Mouse (Mus musculus): ENCODE measurements around the gene Gtf2i. TPM values are rescaled to one million over a fixed set of nuclear protein-coding genes. Genes with fewer than 3 reads are reported as not detected.
A peak's percentile ranks its signal among the peaks of the same experiment; 100 is the strongest.

Gene Gtf2i
- polyA plus RNA-seq, 1 experiment from 2014 or later, result 136 TPM

DNA sequence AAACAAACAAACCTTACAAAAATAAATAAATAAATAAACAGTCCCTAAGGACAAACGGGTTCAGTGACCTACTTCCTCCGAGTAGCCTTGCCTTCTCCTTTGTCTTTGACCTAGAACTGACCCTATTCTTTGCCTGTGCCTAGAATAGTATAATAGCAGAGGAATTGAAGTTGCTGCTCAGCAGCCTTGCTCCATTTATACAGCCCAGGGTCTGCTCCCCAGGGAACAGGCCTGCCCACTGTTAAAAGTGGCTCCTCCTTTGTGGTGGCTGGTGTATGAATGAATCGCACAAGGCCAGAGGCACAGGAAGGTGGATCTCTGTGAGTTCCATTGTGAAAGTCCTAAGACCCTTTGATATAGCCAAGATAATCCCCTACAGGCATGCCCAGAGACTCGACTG, 14.8 kb upstream of the Gtf2i start:
- Histone ChIP-seq H3K4me3 (ENCODE audit: low read depth, low read length) (no peak overlapping the region), H3K9me3 (replicated peaks; ENCODE audit: control insufficient read depth, low read length) (no peaks in the 10 kb centered on the region), H3K4me2 (no peak overlapping the region), H3K9ac (ENCODE audit: low read depth, low read length) (no peak overlapping the region), H3K4me1 (ENCODE audit: control insufficient read depth, insufficient read depth, low read length) (peaks cover 5% of the 10 kb centered on the region; the same call in 1 of the 2 replicates), H3K27me3 (ENCODE audit: control insufficient read depth, insufficient read depth, low read length) (no peaks in the 10 kb centered on the region), H3K36me3 (ENCODE audit: control insufficient read depth, insufficient read depth, low read length) (no peaks in the 10 kb centered on the region), H3K27ac (ENCODE audit: low read depth, low read length) (no peak overlapping the region)
- no peak for ATAC-seq (replicated peaks; ENCODE audit: insufficient number of reproducible peaks, low FRiP score, low TSS enrichment)
- WGBS (ENCODE audit: insufficient replicate concordance), result 66% methylated on average over 4 of the region's 4 CpGs

DNA sequence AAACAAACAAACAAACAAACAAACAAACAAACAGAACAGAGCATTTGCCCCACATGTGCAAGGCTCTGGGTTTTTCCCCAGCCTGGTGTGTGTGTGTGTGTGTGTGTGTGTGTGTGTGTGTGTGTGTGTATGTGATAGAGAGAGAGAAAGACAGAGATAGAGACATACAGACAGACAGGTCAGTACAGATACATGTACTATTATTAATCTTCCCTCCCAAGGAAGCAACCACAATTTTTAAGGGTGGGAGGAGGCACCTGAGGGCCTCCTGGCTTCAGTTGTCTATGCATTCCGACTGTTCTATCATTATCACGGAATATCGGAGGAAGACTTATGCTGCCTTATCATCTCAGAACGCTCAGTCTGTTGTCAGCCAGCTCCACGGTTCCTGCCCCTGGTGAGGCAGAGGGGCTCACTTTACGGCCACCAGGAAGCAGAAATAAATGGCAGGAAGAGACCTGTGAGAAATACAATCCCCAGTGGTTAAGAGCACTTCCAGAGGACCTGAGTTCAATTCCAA, 14.0 kb upstream of the Gtf2i start:
- Histone ChIP-seq H3K27me3 (ENCODE audit: control insufficient read depth, insufficient read depth, low read length) (no peaks in the 10 kb centered on the region), H3K36me3 (ENCODE audit: control insufficient read depth, insufficient read depth, low read length) (no peaks in the 10 kb centered on the region), H3K4me2 (no peak overlapping the region), H3K4me1 (ENCODE audit: control insufficient read depth, insufficient read depth, low read length) (peaks cover 5% of the 10 kb centered on the region), H3K9ac (ENCODE audit: low read depth, low read length) (no peak overlapping the region), H3K27ac (ENCODE audit: low read depth, low read length) (no peak overlapping the region), H3K4me3 (ENCODE audit: low read depth, low read length) (no peak overlapping the region), H3K9me3 (replicated peaks; ENCODE audit: control insufficient read depth, low read length) (no peaks in the 10 kb centered on the region)
- no peak for ATAC-seq (replicated peaks; ENCODE audit: insufficient number of reproducible peaks, low FRiP score, low TSS enrichment)
- WGBS (ENCODE audit: insufficient replicate concordance), result 56% methylated on average over 6 of the region's 6 CpGs

DNA sequence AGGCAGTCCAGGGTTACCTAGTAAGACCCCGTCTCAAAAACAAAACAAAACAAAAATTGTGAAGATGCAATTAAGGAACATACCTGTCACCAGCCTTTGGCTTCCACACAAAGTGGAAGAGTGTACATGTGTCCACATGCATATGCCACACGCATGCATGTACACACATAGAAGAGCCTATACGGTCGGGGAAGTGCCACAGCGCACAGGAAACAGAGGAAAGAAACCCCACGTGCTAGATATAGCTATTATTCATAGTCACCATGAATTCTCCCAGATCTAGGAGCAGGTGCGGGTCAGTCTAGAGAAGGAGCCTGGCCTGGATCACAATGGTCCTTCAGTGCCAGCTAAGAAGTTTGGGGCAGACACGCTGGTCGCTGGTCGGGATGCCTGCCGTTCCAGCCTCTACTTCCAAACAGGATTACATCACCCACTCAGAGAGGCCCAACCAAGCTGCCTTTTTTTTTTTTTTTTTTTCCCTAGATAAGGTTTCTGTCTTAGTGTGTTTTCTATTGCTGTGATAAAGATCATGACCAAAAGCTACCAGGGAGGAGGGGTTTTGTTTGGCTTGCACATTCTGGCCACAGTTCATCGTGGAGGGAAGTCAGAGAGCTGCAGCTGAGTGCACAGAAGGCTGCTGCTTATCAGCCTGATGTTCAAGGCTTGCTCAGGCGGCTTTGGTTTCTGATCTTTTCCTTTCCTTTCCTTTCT, 11.5 kb upstream of the Gtf2i start:
- no peaks in the 10 kb centered on the region for H3K9me3 ChIP-seq (replicated peaks; ENCODE audit: control insufficient read depth, low read length)
- peaks cover 8% of the 10 kb centered on the region for H3K4me1 ChIP-seq (ENCODE audit: control insufficient read depth, insufficient read depth, low read length)
- H3K36me3 ChIP-seq (ENCODE audit: control insufficient read depth, insufficient read depth, low read length), result no peaks in the 10 kb centered on the region
- peak overlapping the region; percentile 37; the same call in 1 of the 2 replicates for H3K27ac ChIP-seq (ENCODE audit: low read depth, low read length)
- H3K27me3 ChIP-seq (ENCODE audit: control insufficient read depth, insufficient read depth, low read length), result no peaks in the 10 kb centered on the region
- no peak overlapping the region for H3K9ac ChIP-seq (ENCODE audit: low read depth, low read length)
- WGBS (ENCODE audit: insufficient replicate concordance), result 48% methylated on average over 13 of the region's 13 CpGs
- no peak overlapping the region for H3K4me2 ChIP-seq
- no peak overlapping the region for H3K4me3 ChIP-seq (ENCODE audit: low read depth, low read length)
- ATAC-seq (replicated peaks; ENCODE audit: insufficient number of reproducible peaks, low FRiP score, low TSS enrichment), result no peak

DNA sequence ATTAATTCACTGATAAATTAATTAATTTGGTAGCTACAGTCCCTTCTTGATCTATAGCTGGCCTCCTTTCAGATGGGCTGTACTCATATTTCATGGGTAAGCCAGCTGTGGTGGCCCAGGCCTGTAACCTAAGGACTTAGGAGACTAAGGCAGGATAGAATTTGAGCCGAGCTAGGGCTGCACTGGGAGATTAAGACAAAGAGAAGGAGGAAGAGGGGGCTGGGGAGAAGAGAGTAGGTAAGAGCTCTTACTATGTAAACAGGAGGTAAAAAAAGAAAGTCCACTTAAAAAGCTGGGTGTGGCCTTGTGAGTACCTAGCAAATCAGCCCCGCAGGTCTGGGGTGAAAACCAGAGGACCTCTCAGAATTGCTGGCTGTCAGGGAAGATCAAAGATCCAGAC, 9.3 kb upstream of the Gtf2i start:
- no peak overlapping the region for H3K4me2 ChIP-seq
- no peaks in the 10 kb centered on the region for H3K27me3 ChIP-seq (ENCODE audit: control insufficient read depth, insufficient read depth, low read length)
- ATAC-seq (replicated peaks; ENCODE audit: insufficient number of reproducible peaks, low FRiP score, low TSS enrichment), result no peak
- 16% methylated on average over 2 of the region's 2 CpGs for WGBS (ENCODE audit: insufficient replicate concordance)
- peak overlapping the region; percentile 46 for H3K27ac ChIP-seq (ENCODE audit: low read depth, low read length)
- peaks cover 8% of the 10 kb centered on the region for H3K4me1 ChIP-seq (ENCODE audit: control insufficient read depth, insufficient read depth, low read length)
- peak overlapping the region; percentile 39; the same call in 1 of the 2 replicates for H3K9ac ChIP-seq (ENCODE audit: low read depth, low read length)
- no peaks in the 10 kb centered on the region for H3K9me3 ChIP-seq (replicated peaks; ENCODE audit: control insufficient read depth, low read length)
- no peaks in the 10 kb centered on the region for H3K36me3 ChIP-seq (ENCODE audit: control insufficient read depth, insufficient read depth, low read length)
- no peak overlapping the region for H3K4me3 ChIP-seq (ENCODE audit: low read depth, low read length)

DNA sequence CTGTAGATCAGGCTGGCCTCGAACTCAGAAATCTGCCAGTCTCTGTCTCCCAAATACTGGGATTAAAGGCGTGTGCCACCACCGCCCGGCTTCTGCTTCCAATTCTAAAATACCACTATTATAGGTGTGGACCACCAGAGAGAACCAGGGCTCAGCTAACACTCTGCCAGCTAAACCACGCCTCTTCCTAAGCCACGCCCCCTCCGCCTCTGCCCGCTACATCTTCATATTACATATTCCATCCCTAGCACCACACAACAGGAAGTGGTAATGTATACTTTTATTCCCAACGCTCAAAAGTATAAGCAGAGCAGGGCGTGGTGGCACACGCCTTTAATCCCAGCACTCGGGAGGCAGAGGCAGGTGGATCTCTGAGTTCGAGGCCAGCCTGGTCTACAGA, 8.8 kb upstream of the Gtf2i start:
- Histone ChIP-seq H3K9me3 (replicated peaks; ENCODE audit: control insufficient read depth, low read length) (no peaks in the 10 kb centered on the region), H3K4me3 (ENCODE audit: low read depth, low read length) (no peak overlapping the region), H3K4me2 (no peak overlapping the region), H3K9ac (ENCODE audit: low read depth, low read length) (no peak overlapping the region), H3K36me3 (ENCODE audit: control insufficient read depth, insufficient read depth, low read length) (no peaks in the 10 kb centered on the region), H3K27me3 (ENCODE audit: control insufficient read depth, insufficient read depth, low read length) (no peaks in the 10 kb centered on the region), H3K4me1 (ENCODE audit: control insufficient read depth, insufficient read depth, low read length) (peaks cover 8% of the 10 kb centered on the region), H3K27ac (ENCODE audit: low read depth, low read length) (no peak overlapping the region)
- 82% methylated on average over 13 of the region's 13 CpGs for WGBS (ENCODE audit: insufficient replicate concordance)
- no peak for ATAC-seq (replicated peaks; ENCODE audit: insufficient number of reproducible peaks, low FRiP score, low TSS enrichment)

DNA sequence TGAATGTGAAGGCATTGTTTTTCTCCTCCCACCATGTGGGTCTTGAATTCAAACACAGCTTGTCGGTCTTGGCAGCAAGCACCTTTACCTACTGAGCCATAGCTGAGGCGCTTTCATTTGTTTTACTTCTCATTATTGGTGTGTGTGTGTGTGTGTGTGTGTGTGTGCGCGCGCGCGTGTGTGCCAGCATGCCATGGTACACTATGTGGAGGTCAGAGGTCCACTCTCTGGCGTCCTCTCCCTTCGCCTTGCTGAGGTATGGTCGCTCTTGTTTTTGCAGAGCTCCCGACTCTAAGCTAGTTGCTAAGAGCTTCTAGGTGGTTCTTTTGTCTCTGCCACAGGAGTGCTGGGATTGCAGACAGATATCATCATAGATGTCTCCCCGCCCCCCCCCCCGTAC, 7.8 kb upstream of the Gtf2i start:
- WGBS (ENCODE audit: insufficient replicate concordance), result 83% methylated on average over 13 of the region's 13 CpGs
- H3K36me3 ChIP-seq (ENCODE audit: control insufficient read depth, insufficient read depth, low read length), result no peaks in the 10 kb centered on the region
- no peaks in the 10 kb centered on the region for H3K9me3 ChIP-seq (replicated peaks; ENCODE audit: control insufficient read depth, low read length)
- H3K27me3 ChIP-seq (ENCODE audit: control insufficient read depth, insufficient read depth, low read length), result no peaks in the 10 kb centered on the region
- peaks cover 8% of the 10 kb centered on the region for H3K4me1 ChIP-seq (ENCODE audit: control insufficient read depth, insufficient read depth, low read length)
- H3K9ac ChIP-seq (ENCODE audit: low read depth, low read length), result no peak overlapping the region
- ATAC-seq (replicated peaks; ENCODE audit: insufficient number of reproducible peaks, low FRiP score, low TSS enrichment), result no peak
- no peak overlapping the region for H3K27ac ChIP-seq (ENCODE audit: low read depth, low read length)
- no peak overlapping the region for H3K4me2 ChIP-seq
- no peak overlapping the region for H3K4me3 ChIP-seq (ENCODE audit: low read depth, low read length)

DNA sequence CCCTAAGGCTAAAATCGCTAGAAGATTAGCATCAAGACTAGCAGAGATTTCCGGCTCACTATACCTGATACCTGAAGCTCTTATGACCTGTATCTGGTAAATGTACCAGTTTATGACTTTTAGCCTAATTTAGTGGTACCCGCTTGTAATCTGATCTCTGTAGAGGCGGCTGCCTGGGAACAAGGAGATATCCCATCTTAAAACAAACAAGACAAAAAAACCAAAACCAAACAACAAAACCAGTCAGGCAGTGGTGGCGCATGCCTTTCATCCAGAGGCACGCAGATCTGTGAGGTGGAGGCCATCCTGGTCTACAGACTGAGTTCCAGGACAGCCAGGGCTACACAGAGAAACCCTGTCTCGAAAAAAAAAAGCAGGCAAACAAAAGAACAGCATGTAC, 7.1 kb upstream of the Gtf2i start:
- H3K4me1 ChIP-seq (ENCODE audit: control insufficient read depth, insufficient read depth, low read length), result peaks cover 8% of the 10 kb centered on the region
- no peak overlapping the region for H3K4me2 ChIP-seq
- WGBS (ENCODE audit: insufficient replicate concordance), result 64% methylated on average over 7 of the region's 7 CpGs
- no peaks in the 10 kb centered on the region for H3K27me3 ChIP-seq (ENCODE audit: control insufficient read depth, insufficient read depth, low read length)
- H3K9ac ChIP-seq (ENCODE audit: low read depth, low read length), result no peak overlapping the region
- no peaks in the 10 kb centered on the region for H3K36me3 ChIP-seq (ENCODE audit: control insufficient read depth, insufficient read depth, low read length)
- H3K9me3 ChIP-seq (replicated peaks; ENCODE audit: control insufficient read depth, low read length), result no peaks in the 10 kb centered on the region
- H3K4me3 ChIP-seq (ENCODE audit: low read depth, low read length), result no peak overlapping the region
- ATAC-seq (replicated peaks; ENCODE audit: insufficient number of reproducible peaks, low FRiP score, low TSS enrichment), result no peak
- H3K27ac ChIP-seq (ENCODE audit: low read depth, low read length), result no peak overlapping the region

DNA sequence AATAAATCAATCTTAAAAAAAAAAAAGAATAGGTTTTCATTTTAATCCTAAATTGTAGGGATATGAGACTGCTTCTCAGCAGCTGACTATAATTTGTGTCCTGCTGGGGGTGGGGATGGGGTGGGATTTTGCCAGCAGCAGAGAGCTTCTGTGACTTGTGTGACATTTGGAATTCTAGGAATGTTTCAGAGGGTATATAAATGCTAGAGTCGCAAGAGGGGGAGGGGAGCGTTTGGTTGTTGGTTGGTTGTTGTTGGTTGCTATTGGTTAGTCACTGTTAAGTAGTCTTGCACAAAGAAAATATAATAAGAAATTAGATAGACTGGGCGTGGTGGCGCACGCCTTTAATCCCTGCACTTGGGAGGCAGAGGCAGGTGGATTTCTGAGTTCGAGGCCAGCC, 4.3 kb upstream of the Gtf2i start:
- Histone ChIP-seq H3K4me2 (no peak overlapping the region), H3K4me1 (ENCODE audit: control insufficient read depth, insufficient read depth, low read length) (peaks cover 10% of the 10 kb centered on the region), H3K27ac (ENCODE audit: low read depth, low read length) (no peak overlapping the region), H3K4me3 (ENCODE audit: low read depth, low read length) (no peak overlapping the region), H3K9me3 (replicated peaks; ENCODE audit: control insufficient read depth, low read length) (no peaks in the 10 kb centered on the region), H3K27me3 (ENCODE audit: control insufficient read depth, insufficient read depth, low read length) (no peaks in the 10 kb centered on the region), H3K9ac (ENCODE audit: low read depth, low read length) (no peak overlapping the region), H3K36me3 (ENCODE audit: control insufficient read depth, insufficient read depth, low read length) (no peaks in the 10 kb centered on the region)
- ATAC-seq (replicated peaks; ENCODE audit: insufficient number of reproducible peaks, low FRiP score, low TSS enrichment), result no peak
- WGBS (ENCODE audit: insufficient replicate concordance), result 66% methylated on average over 6 of the region's 6 CpGs

DNA sequence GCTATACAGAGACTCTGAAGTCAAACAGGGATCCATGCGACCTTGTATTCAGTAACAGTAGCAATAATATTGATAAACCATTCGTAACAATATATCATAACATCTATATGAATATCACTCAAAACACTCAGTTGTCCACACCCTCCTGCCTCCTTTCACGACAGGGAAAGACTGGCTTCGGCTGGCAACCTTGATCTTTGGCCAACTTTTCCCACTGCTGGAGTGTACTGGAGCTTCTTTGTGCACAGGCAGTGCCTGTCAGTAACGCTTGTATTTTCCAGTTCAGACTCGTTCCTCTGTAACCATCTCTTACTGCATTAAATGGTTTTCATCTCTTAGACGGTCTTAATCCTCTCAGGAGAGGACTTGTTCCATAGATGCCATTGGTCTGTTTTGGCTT, 2.2 kb upstream of the Gtf2i start:
- Histone ChIP-seq H3K9me3 (replicated peaks; ENCODE audit: control insufficient read depth, low read length) (no peaks in the 10 kb centered on the region), H3K4me2 (no peak overlapping the region), H3K27me3 (ENCODE audit: control insufficient read depth, insufficient read depth, low read length) (no peaks in the 10 kb centered on the region), H3K36me3 (ENCODE audit: control insufficient read depth, insufficient read depth, low read length) (no peaks in the 10 kb centered on the region), H3K4me3 (ENCODE audit: low read depth, low read length) (no peak overlapping the region), H3K27ac (ENCODE audit: low read depth, low read length) (no peak overlapping the region), H3K4me1 (ENCODE audit: control insufficient read depth, insufficient read depth, low read length) (peaks cover 16% of the 10 kb centered on the region), H3K9ac (ENCODE audit: low read depth, low read length) (no peak overlapping the region)
- WGBS (ENCODE audit: insufficient replicate concordance), result 62% methylated on average over 7 of the region's 7 CpGs
- no peak for ATAC-seq (replicated peaks; ENCODE audit: insufficient number of reproducible peaks, low FRiP score, low TSS enrichment)

Data from heart, embryonic 11.5 days (tissue).